Mouse (Mus musculus) adrenal gland, postnatal 4 days (tissue): ENCODE data around the gene Klk14. TPM values are rescaled to one million over a fixed set of nuclear protein-coding genes. Genes with fewer than 3 reads are reported as not detected.

Experiments used
- DNase-seq, 2 experiments: peaks; one replicate each; pipeline ENCODE4 v3.0.0; 2021 to 2022; ENCODE audit warnings: low spot score in 2 of 2, mixed read lengths in 2 of 2
- total RNA-seq, 2 experiments: library from RNA; stranded (reverse); gene quantifications; 2 replicates each; pipeline ENCODE4 v1.2.3; 2021

Klk14 gene
- total RNA-seq, 2 experiments from 2014 or later: 0.31 TPM; not detected in 1

DNA sequence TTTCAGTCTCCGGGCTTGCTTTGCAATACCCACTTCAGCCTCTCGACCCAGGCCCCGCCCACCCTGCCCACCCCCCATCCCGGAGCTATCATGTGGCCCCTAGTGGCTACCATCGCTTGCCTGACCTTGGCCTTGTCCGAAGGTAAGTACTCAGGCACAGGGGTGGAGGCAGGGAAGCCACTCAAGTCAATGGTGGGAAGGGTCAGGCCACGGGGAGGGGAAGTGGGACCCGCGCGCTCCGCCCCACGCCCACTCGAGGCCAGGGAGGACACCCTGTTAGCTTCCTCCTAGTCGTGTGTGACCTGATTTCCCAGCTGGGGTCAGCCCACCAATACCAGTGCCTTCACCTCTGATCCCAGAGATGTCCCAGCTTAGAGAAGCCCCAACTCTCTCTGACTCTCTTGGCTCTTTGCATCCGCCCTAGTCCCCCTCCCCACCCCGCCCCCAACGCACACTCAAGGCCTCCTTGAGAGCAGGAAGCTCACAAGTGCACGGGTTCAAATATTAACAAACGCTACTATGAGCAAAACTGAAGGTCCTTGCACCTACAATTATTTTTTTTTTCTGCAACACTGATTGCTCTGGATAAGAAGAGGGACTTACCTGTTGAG, 23.6 kb downstream of the Klk14 start:
- no peak for DNase-seq

Other genes starting within 250 kb of the Klk14 start
- not detected for gene Cldnd2, start 249.6 kb upstream of the Klk14 start, total RNA-seq
- gene Etfb, start 246.3 kb upstream of the Klk14 start, total RNA-seq: 100 to 1,000 TPM; 378 to 458 TPM
- 1 to 10 TPM; 2.1 to 2.7 TPM for gene Gm45233, start 246.3 kb upstream of the Klk14 start, total RNA-seq
- 1 to 10 TPM; 7.0 to 7.2 TPM for gene Vsig10l, start 227.3 kb upstream of the Klk14 start, total RNA-seq
- 1 to 10 TPM; 3.2 to 3.8 TPM for gene Iglon5, start 200.3 kb upstream of the Klk14 start, total RNA-seq
- gene 4931406B18Rik, start 184.5 kb upstream of the Klk14 start, total RNA-seq: not detected
- 1 to 10 TPM; 3.0 to 4.1 TPM for gene Cd33, start 146.0 kb upstream of the Klk14 start, total RNA-seq
- gene Zfp658, start 128.2 kb upstream of the Klk14 start, total RNA-seq: 1 to 10 TPM; 3.4 TPM
- gene Zfp719, start 110.8 kb upstream of the Klk14 start, total RNA-seq: 10 to 100 TPM; 17.6 to 18.9 TPM
- gene Zfp819, start 83.2 kb upstream of the Klk14 start, total RNA-seq: under 1 TPM; 0.22 to 0.28 TPM
- gene Ceacam18, start 55.7 kb upstream of the Klk14 start, total RNA-seq: under 1 TPM in 1 of 2 experiments, not detected in 1; 0.14 TPM
- 1 to 10 TPM; 2.1 to 2.2 TPM for gene Siglece, start 30.3 kb upstream of the Klk14 start, total RNA-seq
- 10 to 100 TPM; 12.0 to 12.6 TPM for gene Ctu1, start 18.4 kb upstream of the Klk14 start, total RNA-seq
- not detected for gene Klk13, start 22.1 kb downstream of the Klk14 start, total RNA-seq
- gene Klk12, start 78.5 kb downstream of the Klk14 start, total RNA-seq: not detected
- not detected for gene Klk11, start 84.2 kb downstream of the Klk14 start, total RNA-seq
- gene Klk10, start 90.6 kb downstream of the Klk14 start, total RNA-seq: under 1 TPM; 0.51 to 0.64 TPM
- gene Klk9, start 101.5 kb downstream of the Klk14 start, total RNA-seq: not detected
- gene Klk8, start 107.2 kb downstream of the Klk14 start, total RNA-seq: 1 to 10 TPM; 4.9 to 6.1 TPM
- gene Klk7, start 120.9 kb downstream of the Klk14 start, total RNA-seq: not detected
- not detected for gene Klk6, start 134.1 kb downstream of the Klk14 start, total RNA-seq
- not detected for gene Klk5, start 151.6 kb downstream of the Klk14 start, total RNA-seq
- not detected for gene Klk4, start 190.7 kb downstream of the Klk14 start, total RNA-seq
- not detected for gene Klk15, start 243.3 kb downstream of the Klk14 start, total RNA-seq